Mouse (Mus musculus): Measurements from ENCODE around the gene Spire2. TPM values are rescaled to one million over a fixed set of nuclear protein-coding genes. Genes with fewer than 3 reads are reported as not detected.
"Not testable (repeated sequence)": the region's sequence is repeated elsewhere in the genome, so short reads cannot be mapped to it uniquely, and the experiment has no call there.

The Spire2 gene
- polyA plus RNA-seq, 3 experiments from 2014 or later = not detected

- ATAC-seq = no peak
Observed at GRCm38 (mm10) chr8:123387041-123387440, 54.5 kb downstream of the Spire2 start.

GRCm38 (mm10) chr8:123387801-123388200 lies 55.3 kb downstream of the Spire2 start:
- ATAC-seq = no peak

GRCm38 (mm10) chr8:123389026-123389425 lies 56.5 kb downstream of the Spire2 start:
- no peak for ATAC-seq

- ATAC-seq = no peak
Observed at GRCm38 (mm10) chr8:123398308-123398707, 65.8 kb downstream of the Spire2 start.

GRCm38 (mm10) chr8:123401936-123402335 lies 69.4 kb downstream of the Spire2 start:
- ATAC-seq = no peak

- ATAC-seq = no peak
Observed at GRCm38 (mm10) chr8:123402730-123403326, 70.3 kb downstream of the Spire2 start.

GRCm38 (mm10) chr8:123404521-123404920 lies 72.0 kb downstream of the Spire2 start:
- ATAC-seq = peak; percentile 76

GRCm38 (mm10) chr8:123406786-123407185 lies 74.3 kb downstream of the Spire2 start, which contains the start of gene Mc1r:
Gene Mc1r, plus strand, starts transcription at chr8:123407107.
- ATAC-seq = peak; percentile 36

GRCm38 (mm10) chr8:123407612-123408011 lies 75.1 kb downstream of the Spire2 start:
- ATAC-seq = no peak

GRCm38 (mm10) chr8:123408586-123409544 lies 76.4 kb downstream of the Spire2 start:
- ATAC-seq = no peak

GRCm38 (mm10) chr8:123410049-123410587 lies 77.6 kb downstream of the Spire2 start:
- ATAC-seq = no peak

GRCm38 (mm10) chr8:123410788-123411187 lies 78.3 kb downstream of the Spire2 start:
- no peak for ATAC-seq

- ATAC-seq = peak; percentile 72
Observed at GRCm38 (mm10) chr8:123411246-123411645, 78.7 kb downstream of the Spire2 start, which contains the start of gene Tubb3. Gene Tubb3, plus strand, starts transcription at chr8:123411424.

GRCm38 (mm10) chr8:123411781-123412327 lies 79.3 kb downstream of the Spire2 start:
- no peak for ATAC-seq

GRCm38 (mm10) chr8:123412560-123413170 lies 80.2 kb downstream of the Spire2 start:
- ATAC-seq = peak; percentile 38

- ATAC-seq = no peak
Observed at GRCm38 (mm10) chr8:123414255-123414654, 81.7 kb downstream of the Spire2 start.

GRCm38 (mm10) chr8:123414997-123415696 lies 82.6 kb downstream of the Spire2 start:
- not testable (repeated sequence) for ATAC-seq

- ATAC-seq = no peak
Observed at GRCm38 (mm10) chr8:123415967-123416943, 83.7 kb downstream of the Spire2 start.

- ATAC-seq = no peak
Observed at GRCm38 (mm10) chr8:123416944-123417555, 84.5 kb downstream of the Spire2 start.
